Mouse (Mus musculus) liver, embryonic 14.5 days (tissue): ENCODE data around the gene Kcnma1.

Experiments used
- CTCF ChIP-seq: IDR thresholded peaks from 2 replicates; pipeline ENCODE4 v1.5.1; 2016; ENCODE audit warnings: antibody characterized with exemption, low read depth, control low read depth
- EP300 ChIP-seq: IDR thresholded peaks from 2 replicates; pipeline ENCODE4 v1.6.1; 2016; ENCODE audit warnings: antibody characterized with exemption, low read depth

GRCm38 (mm10) chr14:23885539-23885938, 128.8 kb downstream of the Kcnma1 start:
- TF ChIP-seq CTCF (no peak), EP300 (no peak)
